Mouse (Mus musculus) bone marrow macrophage, adult 2 months (primary cell): ENCODE results near the gene Sdk2.

Experiments used
- CTCF ChIP-seq: IDR thresholded peaks from 2 replicates; pipeline ENCODE4 v1.5.1; 2012; ENCODE audit warnings: low read depth, mild to moderate bottlenecking, low read length, moderate library complexity
- POLR2A ChIP-seq: IDR thresholded peaks from 2 replicates; pipeline ENCODE4 v1.6.1; 2012; ENCODE audit warnings: mild to moderate bottlenecking, low read depth, low read length, borderline replicate concordance

DNA sequence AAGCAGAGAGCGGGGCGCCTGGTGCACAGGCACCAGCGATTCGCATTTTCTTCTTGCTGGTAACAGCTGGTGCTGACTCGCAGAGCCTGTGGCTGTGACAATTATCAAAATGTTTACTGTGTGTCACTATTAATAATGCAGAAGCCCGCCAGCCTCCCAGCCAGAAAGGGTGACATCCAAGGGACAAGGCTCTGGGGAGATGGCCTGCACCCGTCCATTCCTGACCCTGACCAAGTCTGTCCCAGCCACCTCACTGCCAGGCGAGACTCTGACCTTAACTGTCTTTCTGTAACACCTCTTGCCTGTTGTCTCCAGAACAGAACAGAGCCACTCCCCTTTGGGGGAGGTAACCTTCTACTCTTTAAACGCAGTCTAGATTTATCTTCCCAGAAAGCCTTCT, 55.3 kb downstream of the Sdk2 start:
- TF ChIP-seq CTCF (no peak), POLR2A (no peak)
